Mouse (Mus musculus): ENCODE measurements around the gene Fbxo33. TPM values are rescaled to one million over a fixed set of nuclear protein-coding genes. Genes with fewer than 3 reads are reported as not detected.

Fbxo33 gene
- polyA plus RNA-seq, 1 experiment from 2014 or later: 10.1 TPM

DNA sequence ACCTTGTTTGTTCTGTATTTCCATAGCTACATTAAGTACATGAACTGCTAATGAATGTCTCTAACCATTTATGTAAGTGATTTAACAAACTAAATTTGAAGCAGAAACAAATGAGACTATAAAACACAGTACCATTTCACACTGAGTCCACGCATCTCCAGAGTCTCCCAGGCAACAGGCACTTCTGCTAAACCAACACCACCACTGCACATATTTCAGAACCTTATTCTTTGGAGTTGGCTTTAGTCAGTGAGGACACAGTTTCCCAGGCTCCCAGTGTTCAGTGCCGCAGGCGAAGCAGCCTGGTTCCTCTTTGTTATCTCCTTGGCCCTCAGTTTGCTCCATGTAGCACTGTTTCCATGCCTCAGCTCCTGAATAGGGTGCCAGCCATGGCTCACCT is 41.7 kb downstream of the Fbxo33 start:
- peaks cover 16% of the 10 kb centered on the region for H3K36me3 ChIP-seq (ENCODE audit: control insufficient read depth, insufficient read depth, low read length)
- no peak for ATAC-seq (ENCODE audit: low FRiP score)
- no peak overlapping the region for H3K4me2 ChIP-seq
- no peaks in the 10 kb centered on the region for H3K27me3 ChIP-seq (ENCODE audit: control insufficient read depth, insufficient read depth, low read length)
- H3K4me3 ChIP-seq (ENCODE audit: low read depth, low read length): no peak overlapping the region
- H3K9me3 ChIP-seq (ENCODE audit: control insufficient read depth, low read length): no peaks in the 10 kb centered on the region
- no peak overlapping the region for H3K9ac ChIP-seq (ENCODE audit: low read length)
- WGBS: 90% methylated on average over 3 of the region's 3 CpGs
- DNase-seq (ENCODE audit: low spot score, missing footprints): no peak
- no peak overlapping the region for H3K27ac ChIP-seq (ENCODE audit: low read depth, low read length)
- no peaks in the 10 kb centered on the region for H3K4me1 ChIP-seq (ENCODE audit: control insufficient read depth, insufficient read depth, low read length)

DNA sequence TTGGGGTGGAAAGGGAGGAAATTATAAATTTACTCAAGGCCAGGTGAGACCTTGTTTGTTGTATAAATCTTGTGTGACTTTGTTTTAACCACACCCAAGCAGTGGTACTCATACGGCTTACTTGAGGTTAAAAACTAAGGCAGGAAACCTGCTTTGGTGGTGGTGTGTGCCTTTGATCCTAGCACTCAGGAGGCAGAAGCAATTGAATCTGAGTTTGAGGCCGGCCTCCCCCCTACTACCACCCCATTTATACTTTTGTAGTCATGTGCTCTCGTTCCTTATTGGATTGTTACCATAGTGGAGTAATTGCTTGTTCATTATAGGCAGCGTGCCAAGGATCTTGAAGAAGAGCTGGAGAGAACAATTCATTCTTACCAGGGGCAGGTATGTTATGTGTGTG is 49.6 kb downstream of the Fbxo33 start:
- Histone ChIP-seq H3K27ac (ENCODE audit: low read depth, low read length) (no peak overlapping the region), H3K36me3 (ENCODE audit: control insufficient read depth, insufficient read depth, low read length) (peaks cover 7% of the 10 kb centered on the region; the same call in 1 of the 2 replicates), H3K9me3 (ENCODE audit: control insufficient read depth, low read length) (no peaks in the 10 kb centered on the region), H3K4me3 (ENCODE audit: low read depth, low read length) (no peak overlapping the region), H3K9ac (ENCODE audit: low read length) (no peak overlapping the region), H3K27me3 (ENCODE audit: control insufficient read depth, insufficient read depth, low read length) (no peaks in the 10 kb centered on the region), H3K4me2 (no peak overlapping the region), H3K4me1 (ENCODE audit: control insufficient read depth, insufficient read depth, low read length) (no peaks in the 10 kb centered on the region)
- DNase-seq (ENCODE audit: low spot score, missing footprints) (no peak), ATAC-seq (ENCODE audit: low FRiP score) (no peak)
- WGBS: 94% methylated on average over 4 of the region's 4 CpGs

DNA sequence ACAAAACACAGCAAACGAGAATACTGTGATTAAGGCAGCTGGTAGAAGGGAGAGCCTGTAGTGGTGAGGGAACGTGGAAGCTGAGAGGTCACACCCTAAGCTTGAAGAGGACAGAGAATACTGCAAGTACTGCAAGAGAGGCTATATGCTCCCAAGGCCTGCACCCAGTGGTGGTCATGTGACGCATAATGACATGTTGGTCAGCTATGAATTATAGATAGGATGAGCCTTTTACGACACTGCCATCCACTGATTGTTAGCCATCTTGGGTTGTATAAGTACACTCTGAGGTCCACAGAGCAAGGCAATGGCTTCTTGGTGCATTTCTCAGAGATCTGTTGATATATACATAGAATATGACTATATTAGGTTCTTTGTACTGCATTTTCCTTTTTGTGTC is 53.0 kb downstream of the Fbxo33 start:
- Histone ChIP-seq H3K4me2 (no peak overlapping the region), H3K36me3 (ENCODE audit: control insufficient read depth, insufficient read depth, low read length) (peaks cover 7% of the 10 kb centered on the region; the same call in 1 of the 2 replicates), H3K27me3 (ENCODE audit: control insufficient read depth, insufficient read depth, low read length) (no peaks in the 10 kb centered on the region), H3K9ac (ENCODE audit: low read length) (no peak overlapping the region), H3K4me1 (ENCODE audit: control insufficient read depth, insufficient read depth, low read length) (no peaks in the 10 kb centered on the region), H3K27ac (ENCODE audit: low read depth, low read length) (no peak overlapping the region), H3K9me3 (ENCODE audit: control insufficient read depth, low read length) (no peaks in the 10 kb centered on the region), H3K4me3 (ENCODE audit: low read depth, low read length) (no peak overlapping the region)
- DNase-seq (ENCODE audit: low spot score, missing footprints): no peak
- 91% methylated on average over 4 of the region's 4 CpGs for WGBS
- ATAC-seq (ENCODE audit: low FRiP score): no peak

DNA sequence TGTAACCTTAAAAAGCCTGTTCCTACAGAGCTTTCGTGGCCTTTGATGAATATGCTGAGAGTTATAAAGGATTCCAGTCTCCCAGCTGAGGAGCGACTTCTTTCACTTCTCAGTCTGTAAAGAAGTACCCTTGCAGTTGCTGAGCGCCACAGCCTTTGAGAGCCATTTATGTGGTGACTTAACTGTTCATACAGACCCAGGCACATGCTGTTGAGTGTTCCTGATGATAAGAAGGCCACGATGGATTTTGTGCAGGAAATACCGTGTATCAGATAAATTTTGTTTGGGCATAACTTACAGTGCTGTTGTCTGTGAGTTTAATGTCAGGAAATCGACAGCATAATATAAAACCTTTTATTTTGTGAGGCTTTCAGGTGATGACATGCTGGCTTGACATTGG is 55.0 kb downstream of the Fbxo33 start:
- Histone ChIP-seq H3K36me3 (ENCODE audit: control insufficient read depth, insufficient read depth, low read length) (peaks cover 5% of the 10 kb centered on the region; the same call in 1 of the 2 replicates), H3K4me1 (ENCODE audit: control insufficient read depth, insufficient read depth, low read length) (no peaks in the 10 kb centered on the region), H3K27ac (ENCODE audit: low read depth, low read length) (no peak overlapping the region), H3K4me2 (no peak overlapping the region), H3K9ac (ENCODE audit: low read length) (no peak overlapping the region), H3K4me3 (ENCODE audit: low read depth, low read length) (no peak overlapping the region), H3K9me3 (ENCODE audit: control insufficient read depth, low read length) (no peaks in the 10 kb centered on the region), H3K27me3 (ENCODE audit: control insufficient read depth, insufficient read depth, low read length) (no peaks in the 10 kb centered on the region)
- 95% methylated on average over 6 of the region's 6 CpGs for WGBS
- no peak for ATAC-seq (ENCODE audit: low FRiP score)
- DNase-seq (ENCODE audit: low spot score, missing footprints): no peak

DNA sequence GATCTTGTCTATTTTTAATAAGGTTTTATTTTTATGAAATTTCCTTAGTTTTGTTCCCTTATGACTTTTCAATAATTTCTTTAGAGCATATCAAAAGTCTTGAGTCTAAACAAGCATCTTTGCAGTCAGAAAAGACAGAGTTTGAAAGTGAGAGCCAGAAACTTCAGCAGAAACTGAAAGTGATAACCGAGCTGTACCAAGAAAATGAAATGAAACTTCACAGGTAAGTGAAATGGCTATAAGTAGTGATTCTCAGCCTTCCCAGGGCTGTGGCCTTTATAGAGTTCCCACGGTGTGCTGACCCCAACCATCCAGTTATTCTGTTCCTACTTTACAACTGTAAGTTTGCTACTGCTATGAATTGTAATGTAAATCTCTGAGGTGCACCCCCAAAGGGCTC is 56.7 kb downstream of the Fbxo33 start:
- no peak for DNase-seq (ENCODE audit: low spot score, missing footprints)
- no peak for ATAC-seq (ENCODE audit: low FRiP score)
- H3K4me3 ChIP-seq (ENCODE audit: low read depth, low read length): no peak overlapping the region
- H3K27ac ChIP-seq (ENCODE audit: low read depth, low read length): no peak overlapping the region
- H3K4me1 ChIP-seq (ENCODE audit: control insufficient read depth, insufficient read depth, low read length): no peaks in the 10 kb centered on the region
- no peaks in the 10 kb centered on the region for H3K9me3 ChIP-seq (ENCODE audit: control insufficient read depth, low read length)
- H3K27me3 ChIP-seq (ENCODE audit: control insufficient read depth, insufficient read depth, low read length): no peaks in the 10 kb centered on the region
- no peak overlapping the region for H3K9ac ChIP-seq (ENCODE audit: low read length)
- WGBS: 89% methylated on average over 2 of the region's 2 CpGs
- H3K4me2 ChIP-seq: no peak overlapping the region
- peaks cover 9% of the 10 kb centered on the region for H3K36me3 ChIP-seq (ENCODE audit: control insufficient read depth, insufficient read depth, low read length)

DNA sequence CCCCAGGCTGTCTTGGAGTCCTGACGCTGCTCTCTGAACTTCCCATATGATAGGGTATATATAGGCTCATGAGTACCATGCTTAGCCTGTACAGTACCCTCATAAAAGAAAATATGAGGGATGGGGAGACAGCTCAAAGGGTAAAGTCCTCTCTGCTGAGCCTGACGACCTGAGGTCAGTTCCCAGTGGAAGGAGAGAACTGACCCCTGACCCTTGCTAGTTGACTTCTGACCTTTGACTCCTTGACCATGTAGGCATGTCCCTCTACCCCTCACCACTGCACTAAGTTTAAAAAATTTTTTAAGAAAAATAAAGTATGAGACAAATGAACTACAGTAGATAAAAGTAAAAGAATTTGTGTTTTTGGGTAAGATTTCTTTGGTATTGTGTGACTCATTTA is 58.4 kb downstream of the Fbxo33 start:
- ATAC-seq (ENCODE audit: low FRiP score) (no peak), DNase-seq (ENCODE audit: low spot score, missing footprints) (no peak)
- Histone ChIP-seq H3K4me2 (no peak overlapping the region), H3K27ac (ENCODE audit: low read depth, low read length) (no peak overlapping the region), H3K27me3 (ENCODE audit: control insufficient read depth, insufficient read depth, low read length) (no peaks in the 10 kb centered on the region), H3K4me1 (ENCODE audit: control insufficient read depth, insufficient read depth, low read length) (no peaks in the 10 kb centered on the region), H3K9ac (ENCODE audit: low read length) (no peak overlapping the region), H3K36me3 (ENCODE audit: control insufficient read depth, insufficient read depth, low read length) (peaks cover 11% of the 10 kb centered on the region), H3K9me3 (ENCODE audit: control insufficient read depth, low read length) (no peaks in the 10 kb centered on the region), H3K4me3 (ENCODE audit: low read depth, low read length) (no peak overlapping the region)
- WGBS: 47% methylated on average over 2 of the region's 2 CpGs

Small RNA genes within 50 kb of the gene (microRNA-seq; reads per million reads assigned to microRNA genes)
- not detected for gene Gm27284

Other genes with a start within 250 kb of the Fbxo33 start
- gene Sec23a, start 207.7 kb downstream of the Fbxo33 start, polyA plus RNA-seq (2014; fragmentation: Nextera tagmentation; extraction: Ambion mirVana): 90.3 and 97.4 TPM in 2 replicates
- 25.4 and 25.8 TPM in 2 replicates for gene Gemin2, start 206.3 kb downstream of the Fbxo33 start, polyA plus RNA-seq (2014; fragmentation: Nextera tagmentation; extraction: Ambion mirVana)
- 72.3 and 79.8 TPM in 2 replicates for gene Trappc6b, start 158.3 kb downstream of the Fbxo33 start, polyA plus RNA-seq (2014; fragmentation: Nextera tagmentation; extraction: Ambion mirVana)
- gene Pnn, start 152.8 kb downstream of the Fbxo33 start, polyA plus RNA-seq (2014; fragmentation: Nextera tagmentation; extraction: Ambion mirVana): 97.3 and 119 TPM in 2 replicates
- gene Mia2, start 123.9 kb downstream of the Fbxo33 start, polyA plus RNA-seq (2014; fragmentation: Nextera tagmentation; extraction: Ambion mirVana): 55.4 and 63.4 TPM in 2 replicates

Data from midbrain, embryonic 11.5 days (tissue).